Mouse (Mus musculus) CD8-positive naive resting alpha-beta T cell, adult 2 months (primary cell): Measurements from ENCODE around the gene Shc4.

Experiments
- DNase-seq, 2 experiments: peaks; one replicate each; pipeline ENCODE4 v3.0.0; 2022; ENCODE audit warnings: low read depth in 2 of 2, low spot score in 2 of 2

Gene Shc4

DNA sequence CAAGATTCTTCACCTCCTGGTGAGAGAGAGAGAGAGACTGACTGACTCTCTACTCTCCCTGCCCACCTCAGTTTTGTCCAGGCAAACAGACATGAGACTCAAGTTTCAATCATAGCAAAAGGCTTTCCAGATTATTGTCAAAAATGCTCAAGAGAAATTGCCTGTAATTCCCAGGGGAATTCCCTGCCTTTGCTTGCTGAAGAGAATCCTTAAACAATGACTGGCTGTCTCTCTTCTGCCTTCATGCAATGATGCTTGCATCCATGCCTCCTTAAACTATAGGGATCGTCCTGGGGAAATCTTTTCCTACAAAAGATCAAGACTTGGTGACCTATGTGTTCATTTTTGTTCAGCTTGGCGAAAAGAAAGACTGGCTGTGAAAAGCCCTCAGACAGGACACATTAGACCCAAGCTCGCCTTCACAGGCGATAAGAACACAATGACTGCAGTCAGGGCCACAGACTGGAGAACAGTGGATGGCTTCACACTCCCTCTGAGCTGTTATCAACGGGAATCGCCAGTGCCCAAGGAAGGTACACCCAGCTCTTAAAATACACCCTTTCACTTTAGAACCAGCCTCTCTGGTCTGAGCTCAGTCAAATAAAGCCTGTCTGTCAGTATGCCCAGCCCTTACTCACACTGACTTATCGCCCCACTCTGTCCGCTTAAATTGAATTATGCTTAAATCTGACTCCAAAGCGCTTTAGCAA is 38.4 kb downstream of the Shc4 start:
- DNase-seq = no peak

DNA sequence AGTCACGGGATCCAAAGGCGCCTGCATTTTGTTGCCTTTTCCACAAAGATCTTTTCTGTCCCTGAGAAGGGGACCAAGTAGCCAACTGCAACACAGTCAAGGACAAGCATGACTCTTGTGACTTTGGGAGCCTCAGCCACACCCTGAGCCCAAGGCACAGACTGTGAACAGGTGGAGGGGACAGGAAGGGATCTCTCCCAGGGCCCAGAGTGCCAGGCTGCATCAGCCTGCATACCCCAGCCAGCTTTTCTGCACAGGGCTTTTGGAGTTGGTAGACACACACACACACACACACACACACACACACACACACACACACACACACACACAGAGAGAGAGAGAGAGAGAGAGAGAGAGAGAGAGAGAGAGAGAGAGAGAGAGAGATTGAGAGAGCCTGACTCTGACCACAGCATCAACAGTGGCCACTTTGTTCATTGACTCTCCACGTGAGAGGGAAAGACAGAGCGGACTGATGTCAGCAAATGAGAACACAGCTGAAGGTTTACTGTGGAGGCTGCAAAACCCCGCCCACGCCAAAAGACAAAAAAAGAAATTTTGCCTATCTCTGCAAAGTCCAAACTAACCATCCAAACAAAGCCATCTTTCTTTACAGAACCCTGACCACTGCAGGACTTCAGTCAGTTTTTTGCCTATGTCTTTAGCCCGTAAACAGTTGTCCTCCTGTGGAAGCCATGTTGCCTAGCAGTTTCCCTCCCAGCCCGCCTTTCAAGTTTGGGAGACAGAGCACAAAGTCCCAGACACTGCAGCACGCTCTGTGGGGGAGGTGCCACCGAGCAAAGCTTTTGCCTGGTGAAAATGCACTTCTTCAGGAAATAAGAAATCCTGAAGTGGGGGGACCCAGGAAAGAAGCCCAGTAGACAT is 39.1 kb downstream of the Shc4 start:
- DNase-seq = no peak

DNA sequence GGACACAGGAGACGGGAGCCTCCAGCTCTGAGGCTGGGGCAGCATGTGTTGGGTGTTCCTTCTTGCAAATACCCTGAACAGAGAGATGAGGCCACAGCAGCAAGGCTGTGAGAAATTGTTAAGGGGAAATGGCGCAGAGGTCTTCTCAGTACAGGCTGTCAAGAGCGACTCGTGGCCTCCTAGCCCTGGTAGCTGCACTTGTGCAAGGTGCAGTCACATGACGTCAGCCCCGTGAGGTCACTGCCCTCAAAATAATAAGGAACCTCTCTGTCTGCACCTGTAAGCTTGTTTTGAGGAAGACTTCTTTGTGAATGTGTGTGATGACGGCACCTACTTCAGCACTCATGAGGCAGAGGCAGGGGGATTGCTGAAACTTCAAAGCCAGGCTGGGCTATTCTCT is 40.1 kb downstream of the Shc4 start:
- DNase-seq = no peak

- no peak for DNase-seq
Measured at GRCm38 (mm10) chr2:125681811-125682210, 42.1 kb downstream of the Shc4 start.

- peak; percentile 49 to 59 for DNase-seq
Measured at GRCm38 (mm10) chr2:125672957-125673631, 50.9 kb downstream of the Shc4 start, which contains the start of gene Eid1. Gene Eid1 (plus strand): TSS chr2:125673095.

- peak in 1 of 2 experiments; percentile 4 for DNase-seq
Measured at GRCm38 (mm10) chr2:125672568-125672956, 51.4 kb downstream of the Shc4 start.

GRCm38 (mm10) chr2:125670846-125671245 is 53.1 kb downstream of the Shc4 start:
- DNase-seq = peak in 1 of 2 experiments; percentile 27

- no peak for DNase-seq
Measured at GRCm38 (mm10) chr2:125667721-125668120, 56.2 kb downstream of the Shc4 start.

DNA sequence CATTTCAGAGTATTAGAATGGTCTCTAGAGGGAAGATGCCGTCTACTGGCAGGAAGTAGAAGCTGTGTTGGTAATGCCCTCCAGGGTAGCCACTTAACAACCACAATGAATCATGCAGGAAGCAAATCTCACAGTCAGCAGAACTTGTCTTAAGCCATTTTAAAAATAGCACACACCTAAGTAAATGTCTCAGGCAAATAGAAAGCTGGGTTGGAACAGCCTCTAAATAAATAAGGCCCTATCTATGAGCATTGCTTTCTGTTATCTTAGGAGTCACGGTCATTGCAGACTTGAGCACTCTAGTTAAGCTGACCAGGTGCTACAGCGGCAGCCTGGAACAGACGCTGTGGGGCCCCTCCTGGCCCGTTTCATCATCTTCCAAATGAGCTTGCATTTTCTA is 56.8 kb downstream of the Shc4 start:
- DNase-seq = no peak

- no peak for DNase-seq
Measured at GRCm38 (mm10) chr2:125666668-125667067, 57.3 kb downstream of the Shc4 start.

GRCm38 (mm10) chr2:125665909-125666308 is 58.0 kb downstream of the Shc4 start:
- no peak for DNase-seq

DNA sequence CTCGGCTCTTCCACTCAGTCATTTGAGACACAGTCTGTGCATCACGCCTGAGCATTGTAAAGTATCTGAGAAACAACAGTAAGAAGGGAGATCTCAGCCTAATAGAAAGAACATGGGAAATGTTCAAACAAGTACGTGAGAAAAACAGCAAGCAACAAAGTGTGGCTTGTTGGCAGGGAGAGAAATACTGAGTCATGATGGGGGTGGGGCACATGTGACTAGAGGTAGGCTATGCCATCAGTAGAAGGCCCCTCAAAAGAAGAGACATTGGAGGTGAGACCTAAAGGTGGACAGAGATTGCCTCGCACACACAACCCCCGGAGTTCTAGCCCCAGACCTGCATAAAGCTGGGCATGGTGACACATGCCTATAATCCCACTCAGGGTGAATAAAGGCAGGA is 58.7 kb downstream of the Shc4 start:
- no peak for DNase-seq

DNA sequence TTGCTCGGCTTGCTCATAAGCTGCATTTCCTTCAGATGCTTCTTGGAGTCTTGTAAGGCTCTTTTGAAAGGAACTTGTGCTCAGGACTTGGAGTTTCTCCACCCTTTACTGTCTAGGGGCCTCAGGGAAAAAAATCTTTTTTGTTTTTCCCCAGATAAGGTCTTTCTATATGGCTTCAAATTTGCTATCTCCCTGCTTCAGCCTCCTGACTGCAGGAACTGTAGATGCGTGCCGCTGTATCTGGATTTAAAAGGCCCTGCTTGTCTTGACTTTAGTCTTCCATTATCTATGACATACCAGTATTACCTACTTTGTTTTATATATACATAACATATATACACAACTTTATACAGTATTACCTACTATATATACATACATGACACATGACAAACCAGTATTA is 61.4 kb downstream of the Shc4 start:
- no peak for DNase-seq

DNA sequence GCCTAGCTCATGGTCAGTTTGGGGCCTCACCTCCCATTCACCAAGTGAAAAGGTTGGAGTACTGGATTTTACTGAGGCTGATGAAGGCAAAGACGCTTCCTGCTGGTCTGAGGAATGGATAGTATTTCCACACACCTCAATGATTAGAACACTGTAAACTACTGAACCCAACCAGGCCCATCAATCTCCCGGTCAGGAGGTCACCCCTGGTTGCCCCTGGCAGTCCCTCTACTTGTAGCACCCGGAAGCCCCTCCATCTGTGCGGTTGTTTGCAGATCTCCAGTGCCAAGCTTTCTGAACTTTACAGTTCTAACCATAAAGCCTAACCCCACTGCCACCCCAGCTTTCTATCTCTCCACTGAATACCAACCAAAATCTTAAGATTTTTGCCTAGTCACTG is 62.8 kb downstream of the Shc4 start:
- DNase-seq = no peak

GRCm38 (mm10) chr2:125660537-125661130 is 63.3 kb downstream of the Shc4 start:
- peak in 1 of 2 experiments; percentile 6 for DNase-seq

DNA sequence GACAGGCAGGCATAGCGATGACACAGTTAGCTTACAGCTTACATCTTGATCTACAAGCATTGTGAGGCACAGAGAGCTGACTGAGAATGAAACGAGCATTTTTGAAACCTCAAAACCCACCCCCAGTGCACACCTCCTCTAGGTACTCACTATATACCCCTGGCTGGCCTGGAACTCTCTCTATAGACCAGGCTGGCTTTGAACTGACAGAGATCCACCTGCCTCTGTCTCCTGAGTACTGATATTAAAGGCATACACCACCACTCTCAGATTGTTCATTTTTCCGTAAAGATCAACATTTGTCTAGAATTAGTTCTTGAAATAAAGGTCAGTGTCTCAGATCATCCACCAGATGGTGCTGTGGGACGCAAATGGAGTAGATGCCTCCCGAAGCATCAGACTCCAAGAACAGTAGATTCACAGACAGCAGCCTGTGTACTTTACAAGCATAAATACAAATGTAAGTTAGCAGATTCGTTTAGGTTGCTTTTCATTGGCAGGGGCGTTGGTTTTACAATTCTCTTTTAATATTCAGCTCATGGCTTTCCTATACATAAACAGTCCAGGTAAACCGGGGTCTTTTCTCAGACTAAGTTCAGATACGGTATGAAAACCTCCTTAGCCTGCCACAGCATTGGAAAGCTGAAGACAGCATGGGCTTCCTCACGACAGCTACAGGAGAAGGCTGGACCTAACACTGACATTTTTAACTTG is 64.0 kb downstream of the Shc4 start:
- DNase-seq = peak; percentile 64 to 74

DNA sequence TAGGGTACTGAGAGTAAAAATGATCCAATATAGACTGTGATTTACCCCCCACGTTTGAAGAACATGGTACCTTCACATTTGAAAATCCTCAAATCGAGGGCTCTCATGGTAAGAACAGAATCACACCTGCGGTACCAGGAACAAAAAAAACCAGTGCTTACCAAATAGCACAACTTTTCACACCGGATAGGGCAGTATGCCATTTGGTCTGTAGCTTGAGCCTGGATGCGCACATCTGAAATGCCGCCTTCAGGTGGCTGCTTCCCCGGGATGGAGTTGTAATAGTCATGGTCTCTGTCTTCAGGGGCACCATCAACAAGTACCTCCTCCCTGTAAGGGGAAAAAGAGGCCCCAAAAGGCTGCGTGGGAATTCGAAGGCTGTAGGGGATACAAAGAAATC is 68.6 kb downstream of the Shc4 start:
- DNase-seq = no peak

GRCm38 (mm10) chr2:125653286-125653685 is 70.7 kb downstream of the Shc4 start:
- no peak for DNase-seq

DNA sequence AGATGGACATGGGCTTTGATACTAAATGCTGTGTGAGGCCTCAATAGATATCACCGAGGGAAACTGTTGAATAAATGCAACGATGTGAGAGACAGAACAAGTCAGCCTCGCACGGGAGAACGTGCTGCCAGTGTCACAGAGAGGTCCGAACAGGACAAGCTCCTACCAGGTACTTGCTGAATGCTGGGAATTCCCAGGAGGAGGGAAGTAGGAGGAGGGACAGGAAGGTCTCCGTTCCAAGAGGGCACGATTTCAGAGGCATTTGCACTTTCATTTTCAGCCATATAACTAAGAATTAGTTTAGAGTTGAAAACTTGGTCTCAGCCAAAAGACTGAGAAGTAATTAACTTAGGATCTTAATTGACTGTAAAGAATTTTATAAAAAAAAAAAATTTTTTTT is 72.4 kb downstream of the Shc4 start:
- DNase-seq = no peak

DNA sequence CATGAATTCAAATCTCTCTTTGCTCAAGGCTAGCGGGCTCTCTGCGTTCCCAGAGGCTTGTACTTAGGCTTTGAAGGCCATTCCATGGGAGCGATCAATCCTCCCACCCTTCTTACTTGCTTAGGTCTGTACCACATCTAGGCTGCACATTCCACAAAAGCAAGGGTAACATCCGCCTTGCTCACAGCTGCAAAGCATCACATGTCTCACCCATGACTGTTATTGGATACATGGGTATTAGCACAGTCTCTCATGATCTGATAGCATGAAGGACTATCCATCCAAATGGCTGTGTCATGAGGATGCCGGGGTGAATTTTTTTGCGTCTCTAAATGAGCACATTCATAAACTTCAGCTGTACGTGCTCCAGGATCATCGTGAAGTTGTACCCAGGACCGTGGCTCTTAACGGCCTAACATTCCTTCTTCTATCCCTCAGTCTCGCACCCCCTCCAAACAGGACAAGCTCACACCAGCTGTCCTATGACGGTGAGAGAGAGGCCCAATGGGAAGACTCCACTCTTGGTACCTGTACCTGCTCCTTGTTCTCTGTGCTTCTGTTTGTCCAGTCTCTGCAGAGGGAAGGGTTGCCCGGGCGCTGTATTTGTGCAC is 73.1 kb downstream of the Shc4 start:
- DNase-seq = no peak
